Mouse (Mus musculus) erythroid progenitor cell, adult 5-6 weeks (primary cell): ENCODE results near the gene Popdc2. TPM values are rescaled to one million over a fixed set of nuclear protein-coding genes. Genes with fewer than 3 reads are reported as not detected.
A peak's percentile ranks its signal among the peaks of the same experiment; 100 is the strongest.

ENCODE experiments used
- ATAC-seq: replicated peaks from 2 replicates; pipeline ENCODE4 v1.8.0; 2016; ENCODE audit warnings: moderate number of reproducible peaks, mild to moderate bottlenecking, moderate TSS enrichment, inconsistent platforms; ENCODE audit not compliant: poor library complexity, low FRiP score, severe bottlenecking
- total RNA-seq, 2 experiments: library from RNA; stranded (forward) in 1 of 2; stranded (reverse) in 1 of 2; fragments of 150-400 nt in 1 of 2; fragments of 186-747, 209-891 nt in 1 of 2; gene quantifications; 2 replicates each; pipeline versions ENCODE4 v1.2.3 to v1.2.4; 2015 to 2017; ENCODE audit warnings: low replicate concordance in 2 of 2

Gene Popdc2
- total RNA-seq, 2 experiments from 2014 or later: 18.8 to 24.3 TPM

GRCm38 (mm10) chr16:38395060-38395730 is 33.2 kb downstream of the Popdc2 start:
- ATAC-seq: no peak

- no peak for ATAC-seq
Observed at GRCm38 (mm10) chr16:38396155-38396554, 34.1 kb downstream of the Popdc2 start.

GRCm38 (mm10) chr16:38398266-38398665 is 36.3 kb downstream of the Popdc2 start:
- no peak for ATAC-seq

- ATAC-seq: no peak
Observed at GRCm38 (mm10) chr16:38399076-38399475, 37.1 kb downstream of the Popdc2 start.

GRCm38 (mm10) chr16:38399531-38400231 is 37.7 kb downstream of the Popdc2 start:
- no peak for ATAC-seq

- ATAC-seq: no peak
Observed at GRCm38 (mm10) chr16:38400311-38400960, 38.4 kb downstream of the Popdc2 start.

GRCm38 (mm10) chr16:38401468-38401867 is 39.5 kb downstream of the Popdc2 start:
- ATAC-seq: no peak

- 0 out of 2 replicates have a peak, but pooled peaks have one; percentile 30 for ATAC-seq
Observed at GRCm38 (mm10) chr16:38403639-38404038, 41.6 kb downstream of the Popdc2 start.

GRCm38 (mm10) chr16:38406293-38406692 is 44.3 kb downstream of the Popdc2 start:
- no peak for ATAC-seq

- no peak for ATAC-seq
Observed at GRCm38 (mm10) chr16:38406708-38407107, 44.7 kb downstream of the Popdc2 start.

GRCm38 (mm10) chr16:38407584-38407983 is 45.6 kb downstream of the Popdc2 start:
- ATAC-seq: no peak

GRCm38 (mm10) chr16:38408416-38408815 is 46.4 kb downstream of the Popdc2 start:
- no peak for ATAC-seq

GRCm38 (mm10) chr16:38414953-38415352 is 52.9 kb downstream of the Popdc2 start:
- no peak for ATAC-seq

GRCm38 (mm10) chr16:38425374-38425773 is 63.4 kb downstream of the Popdc2 start:
- no peak for ATAC-seq

- no peak for ATAC-seq
Observed at GRCm38 (mm10) chr16:38425799-38426198, 63.8 kb downstream of the Popdc2 start.

Other genes with a start within 250 kb of the Popdc2 start
- gene Nr1i2, start 67.4 kb upstream of the Popdc2 start, total RNA-seq (2015; ENCODE audit: low replicate concordance): not detected in 2 replicates
- gene Nr1i2, start 67.4 kb upstream of the Popdc2 start, total RNA-seq (2017; ENCODE audit: low replicate concordance): not detected in 2 replicates
- not detected in 2 replicates for gene Maats1, start 20.1 kb upstream of the Popdc2 start, total RNA-seq (2015; ENCODE audit: low replicate concordance)
- not detected in 2 replicates for gene Maats1, start 20.1 kb upstream of the Popdc2 start, total RNA-seq (2017; ENCODE audit: low replicate concordance)
- 157 and 170 TPM in 2 replicates for gene Cox17, start 15.2 kb upstream of the Popdc2 start, total RNA-seq (2015; ENCODE audit: low replicate concordance)
- 196 and 437 TPM in 2 replicates for gene Cox17, start 15.2 kb upstream of the Popdc2 start, total RNA-seq (2017; ENCODE audit: low replicate concordance)
- not detected in 2 replicates for gene Gm21987, start 15.2 kb upstream of the Popdc2 start, total RNA-seq (2015; ENCODE audit: low replicate concordance)
- gene Gm21987, start 15.2 kb upstream of the Popdc2 start, total RNA-seq (2017; ENCODE audit: low replicate concordance): not detected in 2 replicates
- gene Pla1a, start 70.9 kb downstream of the Popdc2 start, total RNA-seq (2015; ENCODE audit: low replicate concordance): not detected in 2 replicates
- gene Pla1a, start 70.9 kb downstream of the Popdc2 start, total RNA-seq (2017; ENCODE audit: low replicate concordance): not detected in 2 replicates
- 1.8 and 6.7 TPM in 2 replicates for gene Adprh, start 90.5 kb downstream of the Popdc2 start, total RNA-seq (2015; ENCODE audit: low replicate concordance)
- 1.9 and 4.1 TPM in 2 replicates for gene Adprh, start 90.5 kb downstream of the Popdc2 start, total RNA-seq (2017; ENCODE audit: low replicate concordance)
- gene Cd80, start 93.4 kb downstream of the Popdc2 start, total RNA-seq (2015; ENCODE audit: low replicate concordance): not detected in 2 replicates
- not detected in 2 replicates for gene Cd80, start 93.4 kb downstream of the Popdc2 start, total RNA-seq (2017; ENCODE audit: low replicate concordance)
- 4.0 and 7.5 TPM in 2 replicates for gene Timmdc1, start 160.5 kb downstream of the Popdc2 start, total RNA-seq (2015; ENCODE audit: low replicate concordance)
- 5.5 and 14.8 TPM in 2 replicates for gene Timmdc1, start 160.5 kb downstream of the Popdc2 start, total RNA-seq (2017; ENCODE audit: low replicate concordance)
- 2.9 and 10.8 TPM in 2 replicates for gene Poglut1, start 188.0 kb downstream of the Popdc2 start, total RNA-seq (2015; ENCODE audit: low replicate concordance)
- gene Poglut1, start 188.0 kb downstream of the Popdc2 start, total RNA-seq (2017; ENCODE audit: low replicate concordance): 5.3 TPM in 1 of 2 replicates, not detected in the other
- 28.5 and 33.9 TPM in 2 replicates for gene Tmem39a, start 196.5 kb downstream of the Popdc2 start, total RNA-seq (2015; ENCODE audit: low replicate concordance)
- 5.3 and 16.8 TPM in 2 replicates for gene Tmem39a, start 196.5 kb downstream of the Popdc2 start, total RNA-seq (2017; ENCODE audit: low replicate concordance)